Mouse (Mus musculus) midbrain, embryonic 16.5 days (tissue): ENCODE data around the gene Fut11. TPM values are rescaled to one million over a fixed set of nuclear protein-coding genes. Genes with fewer than 3 reads are reported as not detected.

Experiments
- ATAC-seq: fragments of 200-750 bp; cut with Nextera tagmentation; 2 replicates; pipeline ENCODE4 v1.8.0; 2017; ENCODE audit warnings: moderate TSS enrichment
- H3K27ac ChIP-seq: fragments of 300-500 bp; sonication (generic); 2 replicates; pipeline ENCODE4 v1.5.1; 2014; ENCODE audit warnings: mild to moderate bottlenecking, low read length, mixed read lengths
- H3K27me3 ChIP-seq: fragments of 300-500 bp; sonication (generic); 2 replicates; pipeline ENCODE4 v1.6.1; 2014; ENCODE audit warnings: low read depth, low read length, mixed read lengths; ENCODE audit not compliant: control insufficient read depth, insufficient read depth
- H3K36me3 ChIP-seq: fragments of 300-500 bp; sonication (generic); 2 replicates; pipeline ENCODE4 v1.6.1; 2014; ENCODE audit warnings: mild to moderate bottlenecking, low read length, moderate library complexity, mixed read lengths; ENCODE audit not compliant: control insufficient read depth, insufficient read depth
- H3K4me1 ChIP-seq: fragments of 300-500 bp; sonication (generic); 2 replicates; pipeline ENCODE4 v1.6.1; 2014; ENCODE audit warnings: mild to moderate bottlenecking, low read length, mixed read lengths; ENCODE audit not compliant: control insufficient read depth, insufficient read depth
- H3K4me2 ChIP-seq: fragments of 300-500 bp; sonication (generic); 2 replicates; pipeline ENCODE4 v1.6.1; 2014; ENCODE audit warnings: mild to moderate bottlenecking, low read length, mixed read lengths
- H3K4me3 ChIP-seq: fragments of 300-500 bp; sonication (generic); 2 replicates; pipeline ENCODE4 v1.5.1; 2014; ENCODE audit warnings: low read depth, mild to moderate bottlenecking, low read length, moderate library complexity, mixed read lengths
- H3K9ac ChIP-seq: fragments of 300-500 bp; sonication (generic); 2 replicates; pipeline ENCODE4 v1.6.1; 2014; ENCODE audit warnings: low read depth, low read length, mixed read lengths
- H3K9me3 ChIP-seq: fragments of 300-500 bp; sonication (generic); replicated peaks from 2 replicates; pipeline ENCODE4 v1.6.1; 2014; ENCODE audit warnings: mild to moderate bottlenecking, low read length, mixed read lengths; ENCODE audit not compliant: control insufficient read depth, poor library complexity, severe bottlenecking
- WGBS: fragments of 180-500 bp; shearing (Covaris S2); extraction: QIAGEN DNeasy Blood & Tissue Kit; methylation state at CpG from one replicate; pipeline ENCODE4 v1.1.7; 2014; 5-methylcytosine and 5-hydroxymethylcytosine counted together
- microRNA-seq: library from miRNA; unstranded; fragments of <30 nt; microRNA quantifications from one replicate; pipeline ENCODE4, GENCODE M21; 2017
- polyA plus RNA-seq: library from polyadenylated mRNA; unstranded; fragments of >200 nt; fragmentation: Nextera tagmentation; extraction: Ambion mirVana; gene quantifications from 2 replicates; pipeline ENCODE4 v1.2.1, GENCODE M21; 2015

Gene Fut11
- polyA plus RNA-seq, 1 experiment from 2014 or later: 25.5 TPM

DNA sequence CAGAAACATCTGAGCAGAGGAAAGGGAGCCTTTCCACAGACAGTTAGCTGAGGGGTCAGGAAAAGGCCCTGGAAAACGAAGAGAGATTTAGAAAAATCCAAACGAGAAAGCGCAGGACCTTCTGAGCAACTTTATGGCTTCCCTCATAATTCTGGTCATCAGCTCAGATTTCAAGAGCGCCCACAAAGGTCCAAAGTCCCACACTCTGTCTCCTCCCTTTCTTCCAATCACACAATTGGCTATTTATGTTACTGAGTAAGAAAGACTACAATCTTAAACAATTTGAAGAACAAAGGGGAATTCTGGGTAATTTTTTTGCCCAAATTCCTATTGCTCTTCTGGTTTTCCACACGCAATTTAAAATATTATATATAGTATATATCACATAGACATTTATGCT lies 55.7 kb downstream of the Fut11 start:
- Histone ChIP-seq H3K9ac (no peak overlapping the region), H3K36me3 (peaks cover 10% of the 10 kb centered on the region; the same call in 1 of the 2 replicates), H3K9me3 (no peaks in the 10 kb centered on the region), H3K27ac (no peak overlapping the region), H3K27me3 (no peaks in the 10 kb centered on the region), H3K4me2 (no peak overlapping the region), H3K4me1 (no peaks in the 10 kb centered on the region), H3K4me3 (no peak overlapping the region)
- 93% methylated on average over 5 of the region's 5 CpGs for WGBS
- ATAC-seq: no peak

Small RNAs within 50 kb of the gene (microRNA-seq; reads per million reads assigned to microRNA genes)
- 1.0 reads per million for gene Mir6946

Other genes with a start within 250 kb of the Fut11 start
- gene Cfap70, start 242.7 kb upstream of the Fut11 start, polyA plus RNA-seq: 1.3 and 2.4 TPM in 2 replicates
- 13.1 and 16.1 TPM in 2 replicates for gene Anxa7, start 214.8 kb upstream of the Fut11 start, polyA plus RNA-seq
- 0.26 and 0.45 TPM in 2 replicates for gene Mss51, start 198.1 kb upstream of the Fut11 start, polyA plus RNA-seq
- 105 and 107 TPM in 2 replicates for gene Ppp3cb, start 148.4 kb upstream of the Fut11 start, polyA plus RNA-seq
- 13.8 and 14.2 TPM in 2 replicates for gene Usp54, start 53.9 kb upstream of the Fut11 start, polyA plus RNA-seq
- 0.19 TPM in 1 of 2 replicates, not detected in the other for gene Myoz1, start 38.4 kb upstream of the Fut11 start, polyA plus RNA-seq
- 0.16 and 0.24 TPM in 2 replicates for gene Synpo2l, start 26.6 kb upstream of the Fut11 start, polyA plus RNA-seq
- gene Sec24c, start 20.7 kb upstream of the Fut11 start, polyA plus RNA-seq: 89.9 and 92.9 TPM in 2 replicates
- gene Chchd1, start 8.0 kb downstream of the Fut11 start, polyA plus RNA-seq: 166 and 171 TPM in 2 replicates
- gene Zswim8, start 12.6 kb downstream of the Fut11 start, polyA plus RNA-seq: 44.9 and 50.3 TPM in 2 replicates
- gene Ndst2, start 39.6 kb downstream of the Fut11 start, polyA plus RNA-seq: 17.5 and 19.3 TPM in 2 replicates
- gene Camk2g, start 99.1 kb downstream of the Fut11 start, polyA plus RNA-seq: 149 and 180 TPM in 2 replicates
- gene Plau, start 141.7 kb downstream of the Fut11 start, polyA plus RNA-seq: 0.19 and 0.72 TPM in 2 replicates
- gene Vcl, start 234.4 kb downstream of the Fut11 start, polyA plus RNA-seq: 11.9 and 12.6 TPM in 2 replicates